Mouse (Mus musculus): Measurements from ENCODE around the gene Tmem116. TPM values are rescaled to one million over a fixed set of nuclear protein-coding genes. Genes with fewer than 3 reads are reported as not detected.

The Tmem116 gene
- total RNA-seq, 2 experiments from 2014 or later, result 6.6 to 6.9 TPM

Other genes with a start within 250 kb of the Tmem116 start
- 100 to 1,000 TPM; 457 to 473 TPM for gene Rpl6, start 247.4 kb upstream of the Tmem116 start, total RNA-seq (2021)
- 100 to 1,000 TPM; 163 to 164 TPM for gene Hectd4, start 231.7 kb upstream of the Tmem116 start, total RNA-seq (2021)
- gene Trafd1, start 66.3 kb upstream of the Tmem116 start, total RNA-seq (2021), result 10 to 100 TPM; 79.9 to 84.4 TPM
- 10 to 100 TPM; 43.2 to 43.4 TPM for gene Naa25, start 54.0 kb upstream of the Tmem116 start, total RNA-seq (2021)
- gene Erp29, start 613 bp downstream of the Tmem116 start, total RNA-seq (2021), result 100 to 1,000 TPM; 136 to 145 TPM
- gene Adam1b, start 51.5 kb downstream of the Tmem116 start, total RNA-seq (2021), result under 1 TPM in 1 of 2 experiments, not detected in 1; 0.16 TPM
- 10 to 100 TPM; 11.6 to 11.8 TPM for gene Adam1a, start 93.6 kb downstream of the Tmem116 start, total RNA-seq (2021)
- gene Gm42878, start 93.6 kb downstream of the Tmem116 start, total RNA-seq (2021), result not detected
- gene Mapkapk5, start 94.0 kb downstream of the Tmem116 start, total RNA-seq (2021), result 10 to 100 TPM; 64.6 to 71.1 TPM
- gene Aldh2, start 141.9 kb downstream of the Tmem116 start, total RNA-seq (2021), result 100 to 1,000 TPM; 128 to 130 TPM
- 1 to 10 TPM; 6.0 to 6.2 TPM for gene Acad12, start 167.0 kb downstream of the Tmem116 start, total RNA-seq (2021)
- 1 to 10 TPM; 4.5 to 5.3 TPM for gene Acad10, start 208.6 kb downstream of the Tmem116 start, total RNA-seq (2021)
- 10 to 100 TPM; 65.2 to 67.6 TPM for gene Brap, start 208.7 kb downstream of the Tmem116 start, total RNA-seq (2021)

Measured in left cerebral cortex, adult 18-20 months (tissue).